Mouse (Mus musculus) liver, embryonic 14.5 days (tissue): ENCODE results near the gene Defb39.

Source experiments
- CTCF ChIP-seq: IDR thresholded peaks from 2 replicates; pipeline ENCODE4 v1.5.1; 2016; ENCODE audit warnings: antibody characterized with exemption, low read depth, control low read depth
- EP300 ChIP-seq: IDR thresholded peaks from 2 replicates; pipeline ENCODE4 v1.6.1; 2016; ENCODE audit warnings: antibody characterized with exemption, low read depth

GRCm38 (mm10) chr8:19062891-19063290, 1.7 kb downstream of the Defb39 start:
- no peak for TF ChIP-seq CTCF
- TF ChIP-seq EP300: no peak
